Mouse (Mus musculus) bone marrow macrophage, adult 2 months (primary cell): Measurements from ENCODE around the gene Orm2.

ENCODE experiments used
- CTCF ChIP-seq: IDR thresholded peaks from 2 replicates; pipeline ENCODE4 v1.5.1; 2012; ENCODE audit warnings: low read depth, mild to moderate bottlenecking, low read length, moderate library complexity
- POLR2A ChIP-seq: IDR thresholded peaks from 2 replicates; pipeline ENCODE4 v1.6.1; 2012; ENCODE audit warnings: mild to moderate bottlenecking, low read depth, low read length, borderline replicate concordance

- TF ChIP-seq CTCF (no peak), POLR2A (no peak)
Measured at GRCm38 (mm10) chr4:63402056-63402455, 39.8 kb downstream of the Orm2 start.
